Mouse (Mus musculus): ENCODE results near the gene Dab2ip. TPM values are rescaled to one million over a fixed set of nuclear protein-coding genes. Genes with fewer than 3 reads are reported as not detected.

Gene Dab2ip
- polyA plus RNA-seq, 1 experiment from 2014 or later, result 60.0 TPM

GRCm38 (mm10) chr2:35693037-35693436 is 135.0 kb downstream of the Dab2ip start:
- Histone ChIP-seq H3K4me3 (replicated peaks) (no peak overlapping the region), H3K4me2 (0 out of 2 replicates have a peak overlapping the region, but pooled peaks have one; percentile 44), H3K4me1 (peaks cover 97% of the 10 kb centered on the region), H3K9me3 (no peaks in the 10 kb centered on the region), H3K9ac (0 out of 2 replicates have a peak overlapping the region, but pooled peaks have one; percentile 4), H3K27ac (peak overlapping the region; percentile 91), H3K27me3 (replicated peaks) (no peaks in the 10 kb centered on the region), H3K36me3 (no peaks in the 10 kb centered on the region)
- WGBS, result 65% methylated on average over 7 of the region's 7 CpGs
- ATAC-seq (ENCODE audit: insufficient read depth, low FRiP score, low read depth), result no peak

- no peak for ATAC-seq (ENCODE audit: insufficient read depth, low FRiP score, low read depth)
- Histone ChIP-seq H3K4me1 (peaks cover 86% of the 10 kb centered on the region), H3K4me2 (no peak overlapping the region)
Observed at GRCm38 (mm10) chr2:35694111-35694510, 136.0 kb downstream of the Dab2ip start.

GRCm38 (mm10) chr2:35696193-35696541 is 138.1 kb downstream of the Dab2ip start:
- Histone ChIP-seq H3K4me1 (peaks cover 74% of the 10 kb centered on the region), H3K9ac (no peak overlapping the region), H3K4me3 (replicated peaks) (peak overlapping the region; percentile 23; the same call in 1 of the 2 replicates), H3K27ac (peak overlapping the region; percentile 97), H3K4me2 (peak overlapping the region; percentile 39), H3K9me3 (no peaks in the 10 kb centered on the region), H3K36me3 (no peaks in the 10 kb centered on the region), H3K27me3 (replicated peaks) (no peaks in the 10 kb centered on the region)
- no peak for ATAC-seq (ENCODE audit: insufficient read depth, low FRiP score, low read depth)
- WGBS, result 45% methylated on average over 7 of the region's 7 CpGs

More at GRCm38 (mm10) chr2:35694111-35694510, 136.0 kb downstream of the Dab2ip start:
- Histone ChIP-seq H3K9me3 (no peaks in the 10 kb centered on the region), H3K4me3 (replicated peaks) (no peak overlapping the region), H3K36me3 (no peaks in the 10 kb centered on the region), H3K9ac (no peak overlapping the region), H3K27me3 (replicated peaks) (no peaks in the 10 kb centered on the region), H3K27ac (peak overlapping the region; percentile 28; the same call in 1 of the 2 replicates)
- WGBS, result 40% methylated on average over 2 of the region's 2 CpGs

- no peak overlapping the region for H3K9ac ChIP-seq
- no peaks in the 10 kb centered on the region for H3K27me3 ChIP-seq (replicated peaks)
- peak overlapping the region; percentile 23 for H3K4me3 ChIP-seq (replicated peaks)
- H3K4me2 ChIP-seq, result peak overlapping the region; percentile 39
- 13% methylated on average over 3 of the region's 3 CpGs for WGBS
- H3K36me3 ChIP-seq, result no peaks in the 10 kb centered on the region
- H3K9me3 ChIP-seq, result no peaks in the 10 kb centered on the region
- peak overlapping the region; percentile 97 for H3K27ac ChIP-seq
- peak; percentile 66 for ATAC-seq (ENCODE audit: insufficient read depth, low FRiP score, low read depth)
- H3K4me1 ChIP-seq, result peaks cover 74% of the 10 kb centered on the region
Observed at GRCm38 (mm10) chr2:35696542-35697391, 138.7 kb downstream of the Dab2ip start.

GRCm38 (mm10) chr2:35697768-35698167 is 139.7 kb downstream of the Dab2ip start:
- 85% methylated on average over 3 of the region's 3 CpGs for WGBS
- Histone ChIP-seq H3K36me3 (no peaks in the 10 kb centered on the region), H3K27ac (no peak overlapping the region), H3K4me1 (peaks cover 67% of the 10 kb centered on the region), H3K27me3 (replicated peaks) (no peaks in the 10 kb centered on the region), H3K9me3 (no peaks in the 10 kb centered on the region), H3K9ac (no peak overlapping the region), H3K4me2 (no peak overlapping the region), H3K4me3 (replicated peaks) (no peak overlapping the region)
- ATAC-seq (ENCODE audit: insufficient read depth, low FRiP score, low read depth), result no peak

GRCm38 (mm10) chr2:35700966-35701365 is 142.9 kb downstream of the Dab2ip start:
- Histone ChIP-seq H3K9ac (no peak overlapping the region), H3K4me1 (peaks cover 41% of the 10 kb centered on the region), H3K27me3 (replicated peaks) (no peaks in the 10 kb centered on the region), H3K27ac (no peak overlapping the region), H3K4me2 (no peak overlapping the region), H3K9me3 (no peaks in the 10 kb centered on the region), H3K36me3 (no peaks in the 10 kb centered on the region), H3K4me3 (replicated peaks) (no peak overlapping the region)
- WGBS, result 78% methylated on average over 2 of the region's 2 CpGs
- ATAC-seq (ENCODE audit: insufficient read depth, low FRiP score, low read depth), result no peak

GRCm38 (mm10) chr2:35702001-35702400 is 143.9 kb downstream of the Dab2ip start:
- no peak for ATAC-seq (ENCODE audit: insufficient read depth, low FRiP score, low read depth)
- H3K4me1 ChIP-seq, result peaks cover 30% of the 10 kb centered on the region
- H3K4me2 ChIP-seq, result no peak overlapping the region
- 82% methylated on average over 7 of the region's 7 CpGs for whole genome bisulfite sequencing
- H3K9ac ChIP-seq, result no peak overlapping the region
- H3K9me3 ChIP-seq, result no peaks in the 10 kb centered on the region
- H3K27ac ChIP-seq, result peak overlapping the region; percentile 71; the same call in 1 of the 2 replicates
- H3K4me3 ChIP-seq (replicated peaks), result no peak overlapping the region
- no peaks in the 10 kb centered on the region for H3K36me3 ChIP-seq
- H3K27me3 ChIP-seq (replicated peaks), result no peaks in the 10 kb centered on the region

GRCm38 (mm10) chr2:35702608-35703007 is 144.5 kb downstream of the Dab2ip start:
- 75% methylated on average over 6 of the region's 6 CpGs for WGBS
- Histone ChIP-seq H3K27me3 (replicated peaks) (no peaks in the 10 kb centered on the region), H3K4me3 (replicated peaks) (no peak overlapping the region), H3K9me3 (no peaks in the 10 kb centered on the region), H3K36me3 (no peaks in the 10 kb centered on the region), H3K4me2 (no peak overlapping the region), H3K4me1 (peaks cover 26% of the 10 kb centered on the region), H3K9ac (no peak overlapping the region), H3K27ac (peak overlapping the region; percentile 71)
- ATAC-seq (ENCODE audit: insufficient read depth, low FRiP score, low read depth), result peak; percentile 20; the same call in 1 of the 2 replicates

GRCm38 (mm10) chr2:35703241-35703640 is 145.2 kb downstream of the Dab2ip start:
- peaks cover 22% of the 10 kb centered on the region for H3K4me1 ChIP-seq
- 67% methylated on average over 3 of the region's 3 CpGs for WGBS
- ATAC-seq (ENCODE audit: insufficient read depth, low FRiP score, low read depth), result no peak; the same call in 1 of the 2 replicates
- no peak overlapping the region for H3K9ac ChIP-seq
- peak overlapping the region; percentile 71 for H3K27ac ChIP-seq
- no peaks in the 10 kb centered on the region for H3K9me3 ChIP-seq
- H3K27me3 ChIP-seq (replicated peaks), result no peaks in the 10 kb centered on the region
- 0 out of 2 replicates have a peak, but pooled peaks cover 3% of the 10 kb centered on the region for H3K36me3 ChIP-seq
- no peak overlapping the region for H3K4me3 ChIP-seq (replicated peaks)
- H3K4me2 ChIP-seq, result no peak overlapping the region

GRCm38 (mm10) chr2:35712611-35713010 is 154.5 kb downstream of the Dab2ip start:
- Histone ChIP-seq H3K27me3 (replicated peaks) (no peaks in the 10 kb centered on the region), H3K27ac (no peak overlapping the region), H3K4me3 (replicated peaks) (no peak overlapping the region), H3K9me3 (no peaks in the 10 kb centered on the region), H3K9ac (no peak overlapping the region), H3K4me1 (peaks cover 10% of the 10 kb centered on the region; the same call in 1 of the 2 replicates), H3K4me2 (no peak overlapping the region), H3K36me3 (peaks cover 66% of the 10 kb centered on the region)
- WGBS, result 91% methylated on average over 5 of the region's 5 CpGs
- ATAC-seq (ENCODE audit: insufficient read depth, low FRiP score, low read depth), result no peak

GRCm38 (mm10) chr2:35713460-35713859 is 155.4 kb downstream of the Dab2ip start:
- ATAC-seq (ENCODE audit: insufficient read depth, low FRiP score, low read depth), result no peak
- Histone ChIP-seq H3K36me3 (peaks cover 70% of the 10 kb centered on the region), H3K4me1 (peaks cover 10% of the 10 kb centered on the region; the same call in 1 of the 2 replicates), H3K4me2 (no peak overlapping the region), H3K9ac (no peak overlapping the region), H3K9me3 (no peaks in the 10 kb centered on the region), H3K27me3 (replicated peaks) (no peaks in the 10 kb centered on the region), H3K27ac (no peak overlapping the region), H3K4me3 (replicated peaks) (no peak overlapping the region)
- 88% methylated on average over 7 of the region's 7 CpGs for WGBS

- H3K27ac ChIP-seq, result peak overlapping the region; percentile 19; the same call in 1 of the 2 replicates
- no peak overlapping the region for H3K9ac ChIP-seq
- no peak overlapping the region for H3K4me2 ChIP-seq
- no peaks in the 10 kb centered on the region for H3K27me3 ChIP-seq (replicated peaks)
- H3K4me3 ChIP-seq (replicated peaks), result no peak overlapping the region
- H3K4me1 ChIP-seq, result peaks cover 10% of the 10 kb centered on the region; the same call in 1 of the 2 replicates
- H3K36me3 ChIP-seq, result peaks cover 71% of the 10 kb centered on the region
- WGBS, result 37% methylated on average over 8 of the region's 8 CpGs
- no peaks in the 10 kb centered on the region for H3K9me3 ChIP-seq
- peak; percentile 15; the same call in 1 of the 2 replicates for ATAC-seq (ENCODE audit: insufficient read depth, low FRiP score, low read depth)
Observed at GRCm38 (mm10) chr2:35714742-35715167, 156.7 kb downstream of the Dab2ip start.
